Mouse (Mus musculus): ENCODE results near the gene Fchsd2.

- TF ChIP-seq POLR2A (IDR thresholded peaks at IDR 0.05; ENCODE audit: extremely low read depth, insufficient read depth, low read length) = peak; percentile 87; the same call in 1 of the 2 replicates
- TF ChIP-seq CTCF (IDR thresholded peaks at IDR 0.05; ENCODE audit: low read depth, low read length) = no peak
Measured at GRCm38 (mm10) chr7:101108653-101109005, 16.0 kb downstream of the Fchsd2 start.
